Mouse (Mus musculus) intestine, embryonic 16.5 days (tissue): ENCODE data around the gene Zzef1. TPM values are rescaled to one million over a fixed set of nuclear protein-coding genes. Genes with fewer than 3 reads are reported as not detected.

Experiments used
- ATAC-seq: fragments of 200-750 bp; cut with Nextera tagmentation; 2 replicates; pipeline ENCODE4 v1.8.0; 2017; ENCODE audit warnings: moderate TSS enrichment, moderate library complexity
- H3K27ac ChIP-seq: fragments of 300-500 bp; sonication (generic); 2 replicates; pipeline ENCODE4 v1.5.1; 2014; ENCODE audit warnings: mild to moderate bottlenecking, low read length
- H3K27me3 ChIP-seq: fragments of 300-500 bp; sonication (generic); replicated peaks from 2 replicates; pipeline ENCODE4 v1.6.1; 2014; ENCODE audit warnings: low read length, control low read depth, mixed read lengths; ENCODE audit not compliant: control insufficient read depth, insufficient read depth
- H3K36me3 ChIP-seq: fragments of 300-500 bp; sonication (generic); 2 replicates; pipeline ENCODE4 v1.6.1; 2014; ENCODE audit warnings: low read length, control low read depth; ENCODE audit not compliant: control insufficient read depth, insufficient read depth
- H3K4me1 ChIP-seq: fragments of 300-500 bp; sonication (generic); 2 replicates; pipeline ENCODE4 v1.6.1; 2014; ENCODE audit warnings: low read length, control low read depth, mixed read lengths; ENCODE audit not compliant: control insufficient read depth, insufficient read depth
- H3K4me2 ChIP-seq: fragments of 300-500 bp; sonication (generic); 2 replicates; pipeline ENCODE4 v1.6.1; 2014; ENCODE audit warnings: low read depth, low read length, control low read depth
- H3K4me3 ChIP-seq: fragments of 300-500 bp; sonication (generic); 2 replicates; pipeline ENCODE4 v1.5.1; 2014; ENCODE audit warnings: mild to moderate bottlenecking, low read length
- H3K9ac ChIP-seq: fragments of 300-500 bp; sonication (generic); 2 replicates; pipeline ENCODE4 v1.6.1; 2014; ENCODE audit warnings: low read depth, low read length
- H3K9me3 ChIP-seq: fragments of 300-500 bp; sonication (generic); 2 replicates; pipeline ENCODE4 v1.6.1; 2016; ENCODE audit warnings: low read length, control low read depth; ENCODE audit not compliant: control insufficient read depth
- WGBS: fragments of 180-500 bp; shearing (Covaris S2); extraction: QIAGEN DNeasy Blood & Tissue Kit; methylation state at CpG from one replicate; pipeline ENCODE4 v1.1.7; 2014; 5-methylcytosine and 5-hydroxymethylcytosine counted together
- polyA plus RNA-seq: library from polyadenylated mRNA; unstranded; fragments of >200 nt; fragmentation: Nextera tagmentation; extraction: Ambion mirVana; gene quantifications from 2 replicates; pipeline ENCODE4 v1.2.1, GENCODE M21; 2015

The Zzef1 gene
- polyA plus RNA-seq, 1 experiment from 2014 or later: 11.3 TPM

- Histone ChIP-seq H3K36me3 (no peaks in the 10 kb centered on the region), H3K4me1 (peaks cover 22% of the 10 kb centered on the region), H3K4me3 (no peak overlapping the region), H3K27me3 (no peaks in the 10 kb centered on the region), H3K27ac (peak overlapping the region; percentile 82), H3K4me2 (0 out of 2 replicates have a peak overlapping the region, but pooled peaks have one; percentile 14), H3K9ac (peak overlapping the region; percentile 16; the same call in 1 of the 2 replicates), H3K9me3 (0 out of 2 replicates have a peak, but pooled peaks cover 7% of the 10 kb centered on the region)
- ATAC-seq: peak; percentile 66
- WGBS: 32% methylated on average over 6 of the region's 6 CpGs
Measured at GRCm38 (mm10) chr11:72945875-72946559, 150.0 kb downstream of the Zzef1 start.

GRCm38 (mm10) chr11:72946560-72947119 is 150.6 kb downstream of the Zzef1 start:
- Histone ChIP-seq H3K4me3 (no peak overlapping the region), H3K36me3 (no peaks in the 10 kb centered on the region), H3K27ac (peak overlapping the region; percentile 82), H3K9me3 (0 out of 2 replicates have a peak, but pooled peaks cover 7% of the 10 kb centered on the region), H3K4me2 (no peak overlapping the region), H3K9ac (no peak overlapping the region; the same call in 1 of the 2 replicates), H3K27me3 (no peaks in the 10 kb centered on the region), H3K4me1 (peaks cover 26% of the 10 kb centered on the region)
- WGBS: 35% methylated on average over 6 of the region's 6 CpGs
- no peak; the same call in 1 of the 2 replicates for ATAC-seq

- H3K4me1 ChIP-seq: peaks cover 38% of the 10 kb centered on the region
- 0 out of 2 replicates have a peak, but pooled peaks cover 7% of the 10 kb centered on the region for H3K9me3 ChIP-seq
- H3K27ac ChIP-seq: no peak overlapping the region
- no peak overlapping the region for H3K4me2 ChIP-seq
- no peak overlapping the region for H3K4me3 ChIP-seq
- no peaks in the 10 kb centered on the region for H3K27me3 ChIP-seq
- 74% methylated on average over 11 of the region's 11 CpGs for WGBS
- H3K9ac ChIP-seq: no peak overlapping the region
- no peak for ATAC-seq
- H3K36me3 ChIP-seq: no peaks in the 10 kb centered on the region
Measured at GRCm38 (mm10) chr11:72947840-72948239, 151.8 kb downstream of the Zzef1 start.

GRCm38 (mm10) chr11:72948254-72948653 is 152.2 kb downstream of the Zzef1 start:
- WGBS: 67% methylated on average over 7 of the region's 7 CpGs
- H3K4me1 ChIP-seq: peaks cover 42% of the 10 kb centered on the region
- no peak for ATAC-seq
- H3K27me3 ChIP-seq: no peaks in the 10 kb centered on the region
- no peak overlapping the region for H3K27ac ChIP-seq
- H3K4me2 ChIP-seq: no peak overlapping the region
- 0 out of 2 replicates have a peak, but pooled peaks cover 7% of the 10 kb centered on the region for H3K9me3 ChIP-seq
- no peaks in the 10 kb centered on the region for H3K36me3 ChIP-seq
- no peak overlapping the region for H3K9ac ChIP-seq
- no peak overlapping the region for H3K4me3 ChIP-seq

GRCm38 (mm10) chr11:72951137-72952000 is 155.3 kb downstream of the Zzef1 start:
- WGBS: 42% methylated on average over 22 of the region's 22 CpGs
- H3K27me3 ChIP-seq: no peaks in the 10 kb centered on the region

GRCm38 (mm10) chr11:72952226-72952625 is 156.2 kb downstream of the Zzef1 start:
- 46% methylated on average over 3 of the region's 3 CpGs for WGBS
- Histone ChIP-seq H3K9me3 (0 out of 2 replicates have a peak, but pooled peaks cover 7% of the 10 kb centered on the region), H3K9ac (0 out of 2 replicates have a peak overlapping the region, but pooled peaks have one; percentile 5), H3K4me3 (no peak overlapping the region), H3K4me2 (no peak overlapping the region), H3K27me3 (no peaks in the 10 kb centered on the region), H3K4me1 (peaks cover 27% of the 10 kb centered on the region), H3K27ac (peak overlapping the region; percentile 51), H3K36me3 (no peaks in the 10 kb centered on the region)
- peak; percentile 39 for ATAC-seq

More at GRCm38 (mm10) chr11:72951137-72952000, 155.3 kb downstream of the Zzef1 start:
- peak; percentile 59 for ATAC-seq
- Histone ChIP-seq H3K9ac (no peak overlapping the region), H3K4me3 (no peak overlapping the region), H3K27ac (no peak overlapping the region), H3K4me2 (no peak overlapping the region), H3K4me1 (peaks cover 31% of the 10 kb centered on the region), H3K36me3 (no peaks in the 10 kb centered on the region), H3K9me3 (0 out of 2 replicates have a peak, but pooled peaks cover 7% of the 10 kb centered on the region)

- Histone ChIP-seq H3K9ac (0 out of 2 replicates have a peak overlapping the region, but pooled peaks have one; percentile 5), H3K9me3 (0 out of 2 replicates have a peak, but pooled peaks cover 7% of the 10 kb centered on the region), H3K27ac (peak overlapping the region; percentile 51), H3K4me3 (no peak overlapping the region), H3K4me2 (no peak overlapping the region), H3K36me3 (no peaks in the 10 kb centered on the region), H3K4me1 (peaks cover 27% of the 10 kb centered on the region), H3K27me3 (no peaks in the 10 kb centered on the region)
- peak; percentile 65 for ATAC-seq
- 81% methylated on average over 6 of the region's 6 CpGs for WGBS
Measured at GRCm38 (mm10) chr11:72952697-72953096, 156.7 kb downstream of the Zzef1 start.

- no peaks in the 10 kb centered on the region for H3K27me3 ChIP-seq
- ATAC-seq: no peak
- H3K4me1 ChIP-seq: peaks cover 27% of the 10 kb centered on the region
- H3K9me3 ChIP-seq: 0 out of 2 replicates have a peak, but pooled peaks cover 7% of the 10 kb centered on the region
- no peaks in the 10 kb centered on the region for H3K36me3 ChIP-seq
- no peak overlapping the region for H3K4me2 ChIP-seq
- H3K27ac ChIP-seq: peak overlapping the region; percentile 51
- H3K4me3 ChIP-seq: no peak overlapping the region
- 85% methylated on average over 1 of the region's 1 CpGs for WGBS
- H3K9ac ChIP-seq: 0 out of 2 replicates have a peak overlapping the region, but pooled peaks have one; percentile 5
Measured at GRCm38 (mm10) chr11:72953116-72953439, 157.1 kb downstream of the Zzef1 start.
